Mouse (Mus musculus) heart, embryonic 13.5 days (tissue): ENCODE measurements around the gene Gm11115. TPM values are rescaled to one million over a fixed set of nuclear protein-coding genes. Genes with fewer than 3 reads are reported as not detected.

Experiments
- ATAC-seq: fragments of 200-750 bp; cut with Nextera tagmentation; 2 replicates; pipeline ENCODE4 v1.8.0; 2017; ENCODE audit warnings: moderate TSS enrichment; ENCODE audit not compliant: insufficient number of reproducible peaks, low FRiP score, low TSS enrichment; ENCODE audit errors: extremely low read depth
- H3K27ac ChIP-seq: fragments of 300-500 bp; sonication (generic); replicated peaks from 2 replicates; pipeline ENCODE4 v1.5.1; 2015; ENCODE audit warnings: moderate library complexity, mild to moderate bottlenecking, inconsistent platforms
- H3K27me3 ChIP-seq: fragments of 300-500 bp; sonication (generic); replicated peaks from 2 replicates; pipeline ENCODE4 v1.6.1; 2015; ENCODE audit warnings: mild to moderate bottlenecking, inconsistent platforms
- H3K36me3 ChIP-seq: fragments of 300-500 bp; sonication (generic); 2 replicates; pipeline ENCODE4 v1.6.1; 2015; ENCODE audit warnings: mild to moderate bottlenecking, inconsistent platforms
- H3K4me1 ChIP-seq: fragments of 300-500 bp; sonication (generic); 2 replicates; pipeline ENCODE4 v1.6.1; 2015; ENCODE audit warnings: inconsistent platforms
- H3K4me2 ChIP-seq: fragments of 300-500 bp; sonication (generic); 2 replicates; pipeline ENCODE4 v1.6.1; 2015; ENCODE audit warnings: inconsistent platforms, mild to moderate bottlenecking, moderate library complexity
- H3K4me3 ChIP-seq: fragments of 300-500 bp; sonication (generic); 2 replicates; pipeline ENCODE4 v1.5.1; 2015; ENCODE audit warnings: moderate library complexity, mild to moderate bottlenecking, inconsistent platforms
- H3K9ac ChIP-seq: fragments of 300-500 bp; sonication (generic); 2 replicates; pipeline ENCODE4 v1.6.1; 2015; ENCODE audit warnings: inconsistent platforms, mild to moderate bottlenecking, moderate library complexity
- H3K9me3 ChIP-seq: fragments of 300-500 bp; sonication (generic); 2 replicates; pipeline ENCODE4 v1.6.1; 2016; ENCODE audit warnings: inconsistent platforms
- WGBS: fragments of 180-500 bp; shearing (Covaris S2); methylation state at CpG from one replicate; pipeline ENCODE4 v1.1.7; 2015; ENCODE audit warnings: mixed read lengths; 5-methylcytosine and 5-hydroxymethylcytosine counted together
- polyA plus RNA-seq: library from polyadenylated mRNA; unstranded; fragments of >200 nt; fragmentation: Nextera tagmentation; extraction: Ambion mirVana; gene quantifications from 2 replicates; pipeline ENCODE4 v1.2.1, GENCODE M21; 2015

The Gm11115 gene
- not detected in 2 replicates for polyA plus RNA-seq

GRCm38 (mm10) chr5:88153999-88154398 lies at the start of gene Gm11115:
TSS of gene Gm11115 (minus strand) at chr5:88154099.
- no peak within 1 kb of the TSS for H3K4me2 ChIP-seq
- H3K4me3 ChIP-seq: no peak within 1 kb of the TSS
- no peaks in the 10 kb centered on the region for H3K27me3 ChIP-seq
- no peak within 1 kb of the TSS for H3K27ac ChIP-seq
- no peak for ATAC-seq
- no peaks in the 10 kb centered on the region for H3K4me1 ChIP-seq
- no peaks in the 10 kb centered on the region for H3K36me3 ChIP-seq
- H3K9ac ChIP-seq: no peak within 1 kb of the TSS
- no peaks in the 10 kb centered on the region for H3K9me3 ChIP-seq

DNA sequence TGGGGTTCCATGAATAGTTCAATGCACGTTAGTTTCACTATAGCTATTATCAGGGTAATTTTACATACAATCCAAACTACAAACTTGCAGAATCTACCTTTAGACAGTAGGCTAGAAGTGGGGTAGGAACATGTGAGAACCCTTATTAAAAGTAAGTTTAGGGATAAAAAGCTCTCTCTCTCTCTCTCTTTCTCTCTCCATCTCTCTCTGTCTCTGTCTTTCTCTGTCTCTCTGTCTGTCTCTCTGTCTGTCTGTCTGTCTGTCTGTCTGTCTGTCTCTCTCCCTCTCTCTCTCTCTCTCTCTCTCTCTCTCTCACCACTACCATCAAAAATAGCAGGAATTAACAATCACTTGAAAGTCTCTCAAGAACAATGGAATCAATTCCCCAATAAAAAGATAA lies 42.5 kb downstream of the Gm11115 start, which contains the start of gene Gm11116:
Gene Gm11116, minus strand, starts transcription at position 101 of the 400 bp plus-strand sequence.
- Histone ChIP-seq H3K36me3 (no peaks in the 10 kb centered on the region), H3K9me3 (no peaks in the 10 kb centered on the region), H3K27me3 (no peaks in the 10 kb centered on the region), H3K9ac (no peak within 1 kb of the TSS), H3K27ac (no peak within 1 kb of the TSS), H3K4me2 (no peak within 1 kb of the TSS), H3K4me3 (no peak within 1 kb of the TSS), H3K4me1 (no peaks in the 10 kb centered on the region)
- 54% methylated on average over 1 of the region's 1 CpGs for WGBS
- ATAC-seq: no peak

Other genes starting within 250 kb of the Gm11115 start
- gene Csn3, start 228.5 kb downstream of the Gm11115 start, polyA plus RNA-seq: 0.20 and 0.31 TPM in 2 replicates
- gene 2310003L06Rik, start 184.6 kb downstream of the Gm11115 start, polyA plus RNA-seq: not detected in 2 replicates
- gene Gm28434, start 184.6 kb downstream of the Gm11115 start, polyA plus RNA-seq: not detected in 2 replicates
- not detected in 2 replicates for gene Cabs1, start 174.7 kb downstream of the Gm11115 start, polyA plus RNA-seq
- not detected in 2 replicates for gene Smr3a, start 151.6 kb downstream of the Gm11115 start, polyA plus RNA-seq
- not detected in 2 replicates for gene Smr2, start 67.5 kb downstream of the Gm11115 start, polyA plus RNA-seq
- gene Gm11116, start 42.6 kb downstream of the Gm11115 start, polyA plus RNA-seq: not detected in 2 replicates
- not detected in 2 replicates for gene Gm7714, start 114.8 kb upstream of the Gm11115 start, polyA plus RNA-seq
- gene Prol1, start 163.2 kb upstream of the Gm11115 start, polyA plus RNA-seq: not detected in 2 replicates
- gene Amtn, start 222.0 kb upstream of the Gm11115 start, polyA plus RNA-seq: not detected in 2 replicates